Mouse (Mus musculus): ENCODE measurements around the gene Tmem190. TPM values are rescaled to one million over a fixed set of nuclear protein-coding genes. Genes with fewer than 3 reads are reported as not detected.

The Tmem190 gene
- not detected in 2 replicates for total RNA-seq (2015; ENCODE audit: low replicate concordance)
- total RNA-seq (2017; ENCODE audit: low replicate concordance) = not detected in 2 replicates

GRCm38 (mm10) chr7:4782759-4783158 lies at the start of gene Tmem190, which contains the start of gene Il11:
Gene Tmem190 (plus strand): TSS chr7:4782937.
Gene Il11 (minus strand): TSS chr7:4782859.
- no peak for ATAC-seq (replicated peaks; ENCODE audit: low FRiP score, poor library complexity, severe bottlenecking)

- peak; percentile 88 for ATAC-seq (replicated peaks; ENCODE audit: low FRiP score, poor library complexity, severe bottlenecking)
Observed at GRCm38 (mm10) chr7:4732968-4733392, 49.8 kb upstream of the Tmem190 start.

GRCm38 (mm10) chr7:4739041-4739543 lies 43.6 kb upstream of the Tmem190 start:
- no peak for ATAC-seq (replicated peaks; ENCODE audit: low FRiP score, poor library complexity, severe bottlenecking)

GRCm38 (mm10) chr7:4739544-4740275 lies 43.0 kb upstream of the Tmem190 start, which contains the start of gene Kmt5c:
Gene Kmt5c (plus strand): TSS chr7:4740115.
- ATAC-seq (replicated peaks; ENCODE audit: low FRiP score, poor library complexity, severe bottlenecking) = peak; percentile 83

GRCm38 (mm10) chr7:4740309-4740727 lies 42.4 kb upstream of the Tmem190 start:
- ATAC-seq (replicated peaks; ENCODE audit: low FRiP score, poor library complexity, severe bottlenecking) = no peak

- peak; percentile 72 for ATAC-seq (replicated peaks; ENCODE audit: low FRiP score, poor library complexity, severe bottlenecking)
Observed at GRCm38 (mm10) chr7:4741151-4741550, 41.6 kb upstream of the Tmem190 start.

GRCm38 (mm10) chr7:4741672-4742481 lies 40.9 kb upstream of the Tmem190 start:
- ATAC-seq (replicated peaks; ENCODE audit: low FRiP score, poor library complexity, severe bottlenecking) = no peak

- no peak for ATAC-seq (replicated peaks; ENCODE audit: low FRiP score, poor library complexity, severe bottlenecking)
Observed at GRCm38 (mm10) chr7:4742482-4742819, 40.3 kb upstream of the Tmem190 start.

- ATAC-seq (replicated peaks; ENCODE audit: low FRiP score, poor library complexity, severe bottlenecking) = no peak
Observed at GRCm38 (mm10) chr7:4743354-4743753, 39.4 kb upstream of the Tmem190 start.

GRCm38 (mm10) chr7:4744886-4745285 lies 37.9 kb upstream of the Tmem190 start:
- ATAC-seq (replicated peaks; ENCODE audit: low FRiP score, poor library complexity, severe bottlenecking) = no peak

- no peak for ATAC-seq (replicated peaks; ENCODE audit: low FRiP score, poor library complexity, severe bottlenecking)
Observed at GRCm38 (mm10) chr7:4746326-4746980, 36.3 kb upstream of the Tmem190 start.

- peak; percentile 48 for ATAC-seq (replicated peaks; ENCODE audit: low FRiP score, poor library complexity, severe bottlenecking)
Observed at GRCm38 (mm10) chr7:4747156-4747899, 35.4 kb upstream of the Tmem190 start.

GRCm38 (mm10) chr7:4748321-4748720 lies 34.4 kb upstream of the Tmem190 start:
- ATAC-seq (replicated peaks; ENCODE audit: low FRiP score, poor library complexity, severe bottlenecking) = no peak

- peak; percentile 60 for ATAC-seq (replicated peaks; ENCODE audit: low FRiP score, poor library complexity, severe bottlenecking)
Observed at GRCm38 (mm10) chr7:4749169-4749568, 33.6 kb upstream of the Tmem190 start.

- ATAC-seq (replicated peaks; ENCODE audit: low FRiP score, poor library complexity, severe bottlenecking) = peak; percentile 67
Observed at GRCm38 (mm10) chr7:4751971-4752820, 30.5 kb upstream of the Tmem190 start.

GRCm38 (mm10) chr7:4752821-4753570 lies 29.7 kb upstream of the Tmem190 start, which contains the start of gene Cox6b2:
Gene Cox6b2 (minus strand): TSS chr7:4753094.
- ATAC-seq (replicated peaks; ENCODE audit: low FRiP score, poor library complexity, severe bottlenecking) = peak; percentile 59

GRCm38 (mm10) chr7:4759670-4760069 lies 23.1 kb upstream of the Tmem190 start:
- ATAC-seq (replicated peaks; ENCODE audit: low FRiP score, poor library complexity, severe bottlenecking) = no peak

Data from erythroblast, adult 5-6 weeks (primary cell).